Mouse (Mus musculus): Measurements from ENCODE around the gene Foxa2. TPM values are rescaled to one million over a fixed set of nuclear protein-coding genes. Genes with fewer than 3 reads are reported as not detected.

Gene Foxa2
- polyA plus RNA-seq, 1 experiment, result not detected

DNA sequence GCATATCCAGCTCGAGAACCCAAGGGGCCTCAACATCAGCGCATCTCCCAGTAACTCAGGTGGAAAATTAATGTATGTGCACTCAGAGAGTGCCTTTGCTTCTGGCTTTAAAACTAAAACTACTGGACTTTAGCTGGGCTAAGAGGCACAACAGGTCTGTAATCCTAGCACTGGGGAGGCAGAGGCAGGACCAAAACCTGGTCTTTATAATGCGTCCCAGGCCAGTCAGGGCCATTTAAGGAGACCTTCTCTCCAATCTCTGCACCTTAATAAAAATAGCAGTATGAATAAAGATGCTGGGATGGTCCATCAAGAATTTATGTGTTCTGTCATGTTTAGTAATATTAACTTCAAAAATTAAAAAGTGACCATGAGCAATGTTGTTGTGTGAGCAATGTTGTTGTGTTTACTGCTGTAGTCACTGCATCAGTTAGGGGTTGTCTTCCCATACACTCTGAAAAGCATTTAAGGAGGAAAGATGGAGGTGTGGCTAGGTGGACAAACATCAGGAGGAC, 4.6 kb downstream of the Foxa2 start:
- no peak for TF ChIP-seq POLR2A (IDR thresholded peaks at IDR 0.05; ENCODE audit: insufficient read depth, low read depth, low read length)
- no peak for TF ChIP-seq CTCF (IDR thresholded peaks at IDR 0.05; ENCODE audit: insufficient read depth, low read depth, low read length)
- Histone ChIP-seq H3K4me3 (ENCODE audit: insufficient read depth, low read depth, low read length) (no peak overlapping the region), H3K4me1 (ENCODE audit: control insufficient read depth, insufficient read depth, low read length) (peaks cover 15% of the 10 kb centered on the region), H3K27ac (ENCODE audit: insufficient read depth, low read depth, low read length) (no peak overlapping the region)
- 9% methylated on average over 3 of the region's 3 CpGs for WGBS

- Histone ChIP-seq H3K4me3 (ENCODE audit: insufficient read depth, low read depth, low read length) (no peak overlapping the region), H3K27ac (ENCODE audit: insufficient read depth, low read depth, low read length) (no peak overlapping the region), H3K4me1 (ENCODE audit: control insufficient read depth, insufficient read depth, low read length) (peaks cover 15% of the 10 kb centered on the region)
- no peak for TF ChIP-seq POLR2A (IDR thresholded peaks at IDR 0.05; ENCODE audit: insufficient read depth, low read depth, low read length)
- no peak for TF ChIP-seq CTCF (IDR thresholded peaks at IDR 0.05; ENCODE audit: insufficient read depth, low read depth, low read length)
- 19% methylated on average over 5 of the region's 5 CpGs for WGBS
Measured at GRCm38 (mm10) chr2:148041381-148041780, 5.4 kb downstream of the Foxa2 start.

GRCm38 (mm10) chr2:148040236-148041121, 6.3 kb downstream of the Foxa2 start:
- 4% methylated on average over 37 of the region's 37 CpGs for WGBS
- Histone ChIP-seq H3K4me1 (ENCODE audit: control insufficient read depth, insufficient read depth, low read length) (peaks cover 13% of the 10 kb centered on the region), H3K27ac (ENCODE audit: insufficient read depth, low read depth, low read length) (no peak overlapping the region), H3K4me3 (ENCODE audit: insufficient read depth, low read depth, low read length) (no peak overlapping the region)
- no peak for TF ChIP-seq POLR2A (IDR thresholded peaks at IDR 0.05; ENCODE audit: insufficient read depth, low read depth, low read length)
- no peak for TF ChIP-seq CTCF (IDR thresholded peaks at IDR 0.05; ENCODE audit: insufficient read depth, low read depth, low read length)

DNA sequence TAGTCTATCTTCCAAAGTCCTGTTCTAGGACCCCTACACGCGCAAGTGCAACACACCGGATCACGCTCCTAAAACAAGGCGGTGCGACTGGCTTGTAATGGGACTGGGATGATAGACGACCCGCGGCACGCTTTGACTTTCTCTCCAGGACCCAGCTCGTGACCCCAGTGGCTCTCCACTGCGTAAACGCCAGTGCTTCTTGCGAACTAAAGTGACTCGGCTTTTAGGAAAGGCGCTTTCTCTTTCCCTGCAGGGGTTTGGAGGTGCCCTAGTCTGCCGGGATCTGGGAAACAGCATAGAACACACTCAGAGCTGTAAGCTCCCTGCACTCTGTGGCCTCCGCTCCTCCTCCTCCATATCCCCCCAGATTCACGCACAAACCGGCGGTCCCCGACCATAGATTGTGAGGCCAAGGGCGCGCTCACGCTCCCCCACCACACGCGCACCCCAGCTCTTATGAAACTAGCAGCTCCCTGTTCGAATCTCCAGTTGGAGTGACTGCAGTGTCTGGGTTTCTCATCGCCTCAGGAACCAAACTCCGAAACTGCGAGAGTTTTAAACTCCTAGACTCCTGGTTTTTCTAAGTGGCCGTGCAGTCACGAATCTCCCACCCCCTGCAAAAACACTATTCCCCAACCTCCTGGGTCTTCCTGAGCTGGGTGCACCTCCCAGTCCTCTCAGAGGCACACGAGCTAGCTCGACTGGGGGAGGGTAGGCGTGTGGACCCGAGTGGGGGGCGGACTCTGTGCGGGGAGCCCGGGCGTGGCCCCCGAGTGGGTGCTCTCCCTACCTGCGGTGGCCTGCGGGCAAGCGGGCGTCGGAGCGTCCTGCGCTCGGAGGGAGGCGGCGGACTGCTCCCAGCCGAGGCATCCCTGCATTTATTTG, 7.2 kb downstream of the Foxa2 start:
- Histone ChIP-seq H3K4me3 (ENCODE audit: insufficient read depth, low read depth, low read length) (no peak overlapping the region), H3K27ac (ENCODE audit: insufficient read depth, low read depth, low read length) (no peak overlapping the region), H3K4me1 (ENCODE audit: control insufficient read depth, insufficient read depth, low read length) (peaks cover 8% of the 10 kb centered on the region)
- TF ChIP-seq POLR2A (IDR thresholded peaks at IDR 0.05; ENCODE audit: insufficient read depth, low read depth, low read length), result no peak
- TF ChIP-seq CTCF (IDR thresholded peaks at IDR 0.05; ENCODE audit: insufficient read depth, low read depth, low read length), result no peak
- 1% methylated on average over 53 of the region's 53 CpGs for WGBS

- Histone ChIP-seq H3K4me3 (ENCODE audit: insufficient read depth, low read depth, low read length) (no peak overlapping the region), H3K4me1 (ENCODE audit: control insufficient read depth, insufficient read depth, low read length) (no peaks in the 10 kb centered on the region), H3K27ac (ENCODE audit: insufficient read depth, low read depth, low read length) (no peak overlapping the region)
- no peak for TF ChIP-seq POLR2A (IDR thresholded peaks at IDR 0.05; ENCODE audit: insufficient read depth, low read depth, low read length)
- TF ChIP-seq CTCF (IDR thresholded peaks at IDR 0.05; ENCODE audit: insufficient read depth, low read depth, low read length), result no peak
- 4% methylated on average over 42 of the region's 42 CpGs for whole genome bisulfite sequencing
Measured at GRCm38 (mm10) chr2:148038366-148039310, 8.1 kb downstream of the Foxa2 start.

DNA sequence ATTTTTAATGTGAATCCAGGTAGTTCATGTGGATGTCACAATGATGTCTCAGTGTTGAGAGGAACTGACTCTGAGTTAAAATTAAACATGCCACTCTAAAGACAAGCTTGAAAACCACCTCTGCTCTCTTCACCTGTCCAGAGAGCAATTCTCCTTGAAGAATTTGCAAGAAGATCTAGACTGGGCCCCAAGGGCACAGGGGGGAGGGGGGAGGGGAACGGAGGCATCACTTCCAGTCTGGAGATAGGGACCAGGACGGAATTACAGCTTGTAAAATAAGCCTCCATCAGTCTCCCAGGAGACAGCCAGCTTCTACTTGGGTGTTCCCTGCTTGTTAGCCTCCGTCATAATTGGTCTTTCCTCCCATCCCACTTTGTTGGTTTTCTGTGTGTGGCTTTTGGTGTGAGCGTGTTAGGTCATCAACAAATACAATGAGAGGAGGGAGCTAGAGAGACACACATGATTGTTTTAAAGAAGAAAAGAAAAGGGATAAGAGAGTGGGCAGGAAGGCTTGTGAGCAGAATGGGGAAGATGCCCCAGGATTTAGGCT, 10.1 kb downstream of the Foxa2 start:
- H3K27ac ChIP-seq (ENCODE audit: insufficient read depth, low read depth, low read length), result no peak overlapping the region
- TF ChIP-seq CTCF (IDR thresholded peaks at IDR 0.05; ENCODE audit: insufficient read depth, low read depth, low read length) (no peak), POLR2A (IDR thresholded peaks at IDR 0.05; ENCODE audit: insufficient read depth, low read depth, low read length) (no peak)
- WGBS, result 7% methylated on average over 4 of the region's 4 CpGs
- H3K4me3 ChIP-seq (ENCODE audit: insufficient read depth, low read depth, low read length), result no peak overlapping the region
- no peaks in the 10 kb centered on the region for H3K4me1 ChIP-seq (ENCODE audit: control insufficient read depth, insufficient read depth, low read length)

DNA sequence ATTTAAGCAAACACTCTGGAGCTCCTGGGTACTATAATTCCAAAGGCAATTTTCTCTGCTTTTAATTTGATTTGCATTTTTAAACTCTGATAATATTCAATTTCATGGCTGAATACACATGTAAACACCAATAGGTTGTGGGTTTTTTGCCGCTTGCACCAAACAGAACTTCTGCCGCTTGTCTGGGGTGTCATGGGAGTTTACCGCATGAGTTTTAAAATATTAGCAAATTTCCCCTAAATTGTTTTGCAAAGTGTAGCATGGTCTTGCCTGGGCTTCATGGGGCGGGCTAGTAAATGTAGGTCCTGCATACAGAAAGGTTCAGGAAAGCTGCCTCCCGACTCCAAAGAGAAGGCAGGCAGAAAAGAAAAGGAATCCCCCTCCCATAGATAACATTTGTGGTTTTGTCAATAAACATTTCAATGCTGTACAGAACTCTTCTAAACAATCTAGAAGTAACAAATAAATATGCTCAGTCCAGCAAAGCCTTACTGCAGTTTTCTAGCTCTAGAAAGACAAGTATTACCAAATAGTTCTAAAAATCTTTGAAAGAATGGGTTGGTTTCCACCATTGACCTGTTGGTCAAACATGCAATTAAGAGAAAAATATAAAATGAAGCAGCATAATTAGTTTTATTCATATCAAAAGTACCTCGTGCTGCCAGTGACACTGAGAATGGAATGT, 15.6 kb downstream of the Foxa2 start:
- no peak overlapping the region for H3K4me3 ChIP-seq (ENCODE audit: insufficient read depth, low read depth, low read length)

More for the DNA sequence above, 15.6 kb downstream of the Foxa2 start:
- TF ChIP-seq POLR2A (IDR thresholded peaks at IDR 0.05; ENCODE audit: insufficient read depth, low read depth, low read length) (no peak), CTCF (IDR thresholded peaks at IDR 0.05; ENCODE audit: insufficient read depth, low read depth, low read length) (no peak)
- no peaks in the 10 kb centered on the region for H3K4me1 ChIP-seq (ENCODE audit: control insufficient read depth, insufficient read depth, low read length)
- WGBS, result 5% methylated on average over 6 of the region's 6 CpGs
- no peak overlapping the region for H3K27ac ChIP-seq (ENCODE audit: insufficient read depth, low read depth, low read length)
